Mouse (Mus musculus): ENCODE results near the gene Coro2b. TPM values are rescaled to one million over a fixed set of nuclear protein-coding genes. Genes with fewer than 3 reads are reported as not detected.

The Coro2b gene
- total and polyA plus RNA-seq, 2 experiments from 2014 or later: 31.6 to 53.2 TPM

- Histone ChIP-seq H3K9me3 (ENCODE audit: low read length) (no peaks in the 10 kb centered on the region), H3K36me3 (ENCODE audit: insufficient read depth) (no peaks in the 10 kb centered on the region), H3K27me3 (ENCODE audit: insufficient read depth, low read length) (no peaks in the 10 kb centered on the region), H3K4me2 (ENCODE audit: low read depth) (no peak overlapping the region), H3K9ac (no peak overlapping the region), H3K27ac (ENCODE audit: low read depth, low read length) (no peak overlapping the region), H3K4me1 (ENCODE audit: insufficient read depth) (peaks cover 20% of the 10 kb centered on the region), H3K4me3 (ENCODE audit: low read depth, low read length) (no peak overlapping the region)
- no peak for DNase-seq
- ATAC-seq: no peak
- no peak for TF ChIP-seq CTCF (IDR thresholded peaks at IDR 0.05; ENCODE audit: low read depth)
- 61% methylated on average over 6 of the region's 6 CpGs for WGBS
Measured at GRCm38 (mm10) chr9:62517112-62517957, 19.5 kb downstream of the Coro2b start.

GRCm38 (mm10) chr9:62515138-62515537, 21.7 kb downstream of the Coro2b start:
- Histone ChIP-seq H3K9ac (no peak overlapping the region), H3K36me3 (ENCODE audit: insufficient read depth) (no peaks in the 10 kb centered on the region), H3K9me3 (ENCODE audit: low read length) (no peaks in the 10 kb centered on the region), H3K4me2 (ENCODE audit: low read depth) (no peak overlapping the region), H3K27ac (ENCODE audit: low read depth, low read length) (no peak overlapping the region), H3K4me1 (ENCODE audit: insufficient read depth) (peaks cover 16% of the 10 kb centered on the region), H3K27me3 (ENCODE audit: insufficient read depth, low read length) (no peaks in the 10 kb centered on the region), H3K4me3 (ENCODE audit: low read depth, low read length) (no peak overlapping the region)
- DNase-seq (no peak), ATAC-seq (no peak)
- 96% methylated on average over 7 of the region's 7 CpGs for WGBS
- no peak for TF ChIP-seq CTCF (IDR thresholded peaks at IDR 0.05; ENCODE audit: low read depth)

- no peak for TF ChIP-seq CTCF (IDR thresholded peaks at IDR 0.05; ENCODE audit: low read depth)
- H3K9me3 ChIP-seq (ENCODE audit: low read length): no peaks in the 10 kb centered on the region
- no peak for ATAC-seq
- H3K27ac ChIP-seq (ENCODE audit: low read depth, low read length): peak overlapping the region; percentile 64
- no peaks in the 10 kb centered on the region for H3K36me3 ChIP-seq (ENCODE audit: insufficient read depth)
- no peak overlapping the region for H3K4me2 ChIP-seq (ENCODE audit: low read depth)
- H3K9ac ChIP-seq: no peak overlapping the region
- H3K4me1 ChIP-seq (ENCODE audit: insufficient read depth): peaks cover 11% of the 10 kb centered on the region; the same call in 1 of the 2 replicates
- 20% methylated on average over 10 of the region's 10 CpGs for WGBS
- no peak for DNase-seq
- no peaks in the 10 kb centered on the region for H3K27me3 ChIP-seq (ENCODE audit: insufficient read depth, low read length)
- H3K4me3 ChIP-seq (ENCODE audit: low read depth, low read length): no peak overlapping the region
Measured at GRCm38 (mm10) chr9:62513492-62514133, 23.2 kb downstream of the Coro2b start.

GRCm38 (mm10) chr9:62510530-62510936, 26.3 kb downstream of the Coro2b start:
- H3K27ac ChIP-seq (ENCODE audit: low read depth, low read length): peak overlapping the region; percentile 47
- TF ChIP-seq CTCF (IDR thresholded peaks at IDR 0.05; ENCODE audit: low read depth): no peak
- H3K9me3 ChIP-seq (ENCODE audit: low read length): no peaks in the 10 kb centered on the region
- ATAC-seq (peak; percentile 91), DNase-seq (peak; percentile 69)
- peaks cover 11% of the 10 kb centered on the region; the same call in 1 of the 2 replicates for H3K4me1 ChIP-seq (ENCODE audit: insufficient read depth)
- WGBS: 49% methylated on average over 4 of the region's 4 CpGs
- H3K27me3 ChIP-seq (ENCODE audit: insufficient read depth, low read length): no peaks in the 10 kb centered on the region
- no peaks in the 10 kb centered on the region for H3K36me3 ChIP-seq (ENCODE audit: insufficient read depth)
- H3K4me3 ChIP-seq (ENCODE audit: low read depth, low read length): no peak overlapping the region
- H3K9ac ChIP-seq: no peak overlapping the region
- no peak overlapping the region for H3K4me2 ChIP-seq (ENCODE audit: low read depth)

GRCm38 (mm10) chr9:62509617-62510016, 27.2 kb downstream of the Coro2b start:
- no peaks in the 10 kb centered on the region for H3K27me3 ChIP-seq (ENCODE audit: insufficient read depth, low read length)
- ATAC-seq (no peak), DNase-seq (no peak)
- peaks cover 11% of the 10 kb centered on the region; the same call in 1 of the 2 replicates for H3K4me1 ChIP-seq (ENCODE audit: insufficient read depth)
- TF ChIP-seq CTCF (IDR thresholded peaks at IDR 0.05; ENCODE audit: low read depth): no peak
- no peak overlapping the region for H3K9ac ChIP-seq
- H3K27ac ChIP-seq (ENCODE audit: low read depth, low read length): peak overlapping the region; percentile 47
- no peaks in the 10 kb centered on the region for H3K36me3 ChIP-seq (ENCODE audit: insufficient read depth)
- WGBS: 82% methylated on average over 6 of the region's 6 CpGs
- no peaks in the 10 kb centered on the region for H3K9me3 ChIP-seq (ENCODE audit: low read length)
- H3K4me3 ChIP-seq (ENCODE audit: low read depth, low read length): no peak overlapping the region
- H3K4me2 ChIP-seq (ENCODE audit: low read depth): no peak overlapping the region

GRCm38 (mm10) chr9:62508740-62509524, 27.9 kb downstream of the Coro2b start:
- no peak overlapping the region for H3K4me3 ChIP-seq (ENCODE audit: low read depth, low read length)
- no peaks in the 10 kb centered on the region for H3K27me3 ChIP-seq (ENCODE audit: insufficient read depth, low read length)
- H3K4me1 ChIP-seq (ENCODE audit: insufficient read depth): peaks cover 9% of the 10 kb centered on the region; the same call in 1 of the 2 replicates
- DNase-seq (no peak), ATAC-seq (peak; percentile 66)
- no peak overlapping the region for H3K4me2 ChIP-seq (ENCODE audit: low read depth)
- no peak overlapping the region for H3K9ac ChIP-seq
- no peaks in the 10 kb centered on the region for H3K36me3 ChIP-seq (ENCODE audit: insufficient read depth)
- WGBS: 51% methylated on average over 10 of the region's 10 CpGs
- no peaks in the 10 kb centered on the region for H3K9me3 ChIP-seq (ENCODE audit: low read length)
- H3K27ac ChIP-seq (ENCODE audit: low read depth, low read length): peak overlapping the region; percentile 47
- TF ChIP-seq CTCF (IDR thresholded peaks at IDR 0.05; ENCODE audit: low read depth): no peak

Data from forebrain, postnatal 0 days (tissue).